Mouse (Mus musculus): Measurements from ENCODE around the gene Spic. TPM values are rescaled to one million over a fixed set of nuclear protein-coding genes. Genes with fewer than 3 reads are reported as not detected.

The Spic gene
- polyA plus RNA-seq, 1 experiment from 2014 or later: 1.9 TPM

DNA sequence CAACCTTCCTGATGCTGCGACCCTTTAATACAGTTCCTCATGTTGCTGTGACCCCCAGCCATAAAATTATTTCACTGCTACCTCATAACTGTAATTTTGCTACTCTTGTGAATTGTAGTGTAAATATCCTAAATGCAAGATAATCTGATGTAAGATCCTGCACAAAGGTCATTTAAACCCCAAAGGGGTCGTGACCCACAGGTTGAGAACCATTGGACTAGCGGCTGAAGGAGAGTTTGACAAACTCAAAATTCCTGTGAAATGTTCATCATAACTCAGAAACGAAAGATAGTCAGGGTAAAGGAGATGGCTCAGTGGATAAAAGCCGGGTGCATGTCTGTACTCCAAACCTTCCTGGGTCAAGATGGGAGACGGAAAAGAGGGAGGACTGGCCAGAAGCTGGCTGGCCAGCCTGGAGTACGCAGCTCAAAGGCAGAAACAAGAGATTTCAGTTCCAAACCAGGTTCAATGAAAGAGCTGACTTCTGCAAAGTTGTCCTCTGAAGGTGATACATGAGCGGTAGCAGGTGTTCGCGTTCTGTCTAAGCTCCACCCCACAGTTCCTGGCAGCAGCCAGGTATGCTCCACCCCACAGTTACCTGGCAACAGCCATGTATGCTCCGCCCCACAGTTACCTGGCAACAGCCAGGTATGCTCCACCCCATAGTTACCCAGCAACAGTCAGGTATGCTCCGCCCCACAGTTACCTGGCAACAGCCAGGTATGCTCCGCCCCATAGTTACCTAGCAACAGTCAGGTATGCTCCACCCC is 32.4 kb upstream of the Spic start:
- H3K36me3 ChIP-seq (ENCODE audit: control insufficient read depth, insufficient read depth, low read length): no peaks in the 10 kb centered on the region
- H3K27ac ChIP-seq (ENCODE audit: low read length): no peak overlapping the region
- H3K9me3 ChIP-seq (replicated peaks; ENCODE audit: control insufficient read depth, low read length): no peaks in the 10 kb centered on the region
- 48% methylated on average over 13 of the region's 13 CpGs for WGBS
- no peak for ATAC-seq (ENCODE audit: insufficient read depth, low FRiP score)
- H3K9ac ChIP-seq (ENCODE audit: low read length): no peak overlapping the region
- H3K4me1 ChIP-seq (ENCODE audit: control insufficient read depth, insufficient read depth, low read length): no peaks in the 10 kb centered on the region
- no peak overlapping the region for H3K4me3 ChIP-seq (replicated peaks; ENCODE audit: low read length)
- no peaks in the 10 kb centered on the region for H3K27me3 ChIP-seq (ENCODE audit: control insufficient read depth, insufficient read depth, low read length)
- H3K4me2 ChIP-seq (ENCODE audit: low read depth, low read length): no peak overlapping the region

- H3K9ac ChIP-seq (ENCODE audit: low read length): no peak overlapping the region
- no peaks in the 10 kb centered on the region for H3K4me1 ChIP-seq (ENCODE audit: control insufficient read depth, insufficient read depth, low read length)
- H3K4me3 ChIP-seq (replicated peaks; ENCODE audit: low read length): no peak overlapping the region
- H3K36me3 ChIP-seq (ENCODE audit: control insufficient read depth, insufficient read depth, low read length): no peaks in the 10 kb centered on the region
- H3K4me2 ChIP-seq (ENCODE audit: low read depth, low read length): no peak overlapping the region
- ATAC-seq (ENCODE audit: insufficient read depth, low FRiP score): no peak
- WGBS: 82% methylated on average over 6 of the region's 6 CpGs
- no peaks in the 10 kb centered on the region for H3K9me3 ChIP-seq (replicated peaks; ENCODE audit: control insufficient read depth, low read length)
- no peaks in the 10 kb centered on the region for H3K27me3 ChIP-seq (ENCODE audit: control insufficient read depth, insufficient read depth, low read length)
- H3K27ac ChIP-seq (ENCODE audit: low read length): no peak overlapping the region
Measured at GRCm38 (mm10) chr10:88715621-88716020, 30.8 kb upstream of the Spic start.

DNA sequence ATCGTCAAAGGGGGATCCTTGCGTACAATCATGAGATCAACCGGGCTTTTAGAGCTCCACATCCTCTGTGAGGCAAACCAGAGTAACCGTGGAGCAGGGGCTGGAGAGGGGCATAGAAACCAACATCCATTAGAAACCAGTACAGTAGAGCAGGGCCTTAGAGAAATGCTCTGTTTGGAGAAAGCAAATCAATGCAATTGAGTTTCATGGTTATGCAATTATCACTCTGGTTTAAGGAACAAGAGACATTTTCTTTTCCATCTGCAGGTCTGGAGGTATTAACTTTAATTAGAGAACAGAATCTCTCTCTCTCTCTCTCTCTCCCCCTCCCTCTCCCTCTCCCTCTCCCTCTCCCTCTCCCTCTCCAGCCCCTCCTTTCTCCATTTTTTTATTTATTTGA is 29.9 kb upstream of the Spic start:
- Histone ChIP-seq H3K4me1 (ENCODE audit: control insufficient read depth, insufficient read depth, low read length) (no peaks in the 10 kb centered on the region), H3K27me3 (ENCODE audit: control insufficient read depth, insufficient read depth, low read length) (no peaks in the 10 kb centered on the region), H3K9me3 (replicated peaks; ENCODE audit: control insufficient read depth, low read length) (no peaks in the 10 kb centered on the region), H3K36me3 (ENCODE audit: control insufficient read depth, insufficient read depth, low read length) (no peaks in the 10 kb centered on the region), H3K27ac (ENCODE audit: low read length) (no peak overlapping the region), H3K4me3 (replicated peaks; ENCODE audit: low read length) (no peak overlapping the region), H3K4me2 (ENCODE audit: low read depth, low read length) (no peak overlapping the region), H3K9ac (ENCODE audit: low read length) (no peak overlapping the region)
- ATAC-seq (ENCODE audit: insufficient read depth, low FRiP score): no peak
- WGBS: 77% methylated on average over 4 of the region's 4 CpGs

GRCm38 (mm10) chr10:88712359-88712758 is 27.5 kb upstream of the Spic start:
- Histone ChIP-seq H3K36me3 (ENCODE audit: control insufficient read depth, insufficient read depth, low read length) (no peaks in the 10 kb centered on the region), H3K27me3 (ENCODE audit: control insufficient read depth, insufficient read depth, low read length) (no peaks in the 10 kb centered on the region), H3K4me3 (replicated peaks; ENCODE audit: low read length) (no peak overlapping the region), H3K27ac (ENCODE audit: low read length) (no peak overlapping the region), H3K9me3 (replicated peaks; ENCODE audit: control insufficient read depth, low read length) (no peaks in the 10 kb centered on the region), H3K4me2 (ENCODE audit: low read depth, low read length) (no peak overlapping the region), H3K4me1 (ENCODE audit: control insufficient read depth, insufficient read depth, low read length) (no peaks in the 10 kb centered on the region), H3K9ac (ENCODE audit: low read length) (no peak overlapping the region)
- 79% methylated on average over 6 of the region's 6 CpGs for WGBS
- ATAC-seq (ENCODE audit: insufficient read depth, low FRiP score): no peak

DNA sequence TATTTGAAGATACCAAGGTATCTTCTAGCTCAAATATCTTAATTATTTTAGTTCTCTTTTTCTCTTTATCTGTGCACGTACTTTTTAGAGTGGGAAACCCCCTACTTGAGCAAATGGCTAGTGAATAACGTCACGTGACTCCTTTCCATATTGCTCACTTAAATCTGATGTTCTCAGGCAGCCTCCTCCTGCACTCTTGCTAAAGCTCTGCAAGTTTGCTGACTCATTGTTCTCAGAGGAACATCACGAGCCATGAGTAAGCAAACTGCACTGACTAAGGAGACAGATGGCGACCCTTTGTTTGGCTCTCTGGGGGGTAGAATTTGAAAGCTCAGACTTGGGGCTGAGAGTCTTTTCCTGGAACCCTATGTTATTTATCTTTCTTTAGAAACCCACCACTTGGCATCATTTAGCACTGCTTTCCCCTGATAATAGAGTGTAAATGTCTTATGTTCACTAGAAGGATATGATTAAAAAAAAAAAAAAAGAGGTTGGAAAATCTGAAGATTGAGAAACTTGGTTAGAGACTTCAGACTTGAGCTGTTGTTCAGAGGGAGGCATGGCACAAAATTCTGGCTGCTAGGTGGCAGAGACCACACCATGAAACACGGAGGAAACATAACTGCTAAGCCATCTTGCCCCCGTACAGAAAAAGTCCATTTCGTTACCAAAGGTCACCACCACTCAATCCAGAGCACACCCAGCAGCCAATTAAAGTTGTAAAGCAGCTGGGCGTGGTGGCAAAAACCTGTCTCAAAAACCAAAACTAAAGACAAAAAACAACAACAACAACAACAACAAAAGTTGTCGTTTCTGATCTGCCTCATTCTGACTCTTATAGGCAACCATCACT is 24.1 kb upstream of the Spic start:
- Histone ChIP-seq H3K27me3 (ENCODE audit: control insufficient read depth, insufficient read depth, low read length) (no peaks in the 10 kb centered on the region), H3K4me3 (replicated peaks; ENCODE audit: low read length) (no peak overlapping the region), H3K27ac (ENCODE audit: low read length) (no peak overlapping the region), H3K36me3 (ENCODE audit: control insufficient read depth, insufficient read depth, low read length) (no peaks in the 10 kb centered on the region), H3K4me2 (ENCODE audit: low read depth, low read length) (no peak overlapping the region), H3K9me3 (replicated peaks; ENCODE audit: control insufficient read depth, low read length) (no peaks in the 10 kb centered on the region), H3K4me1 (ENCODE audit: control insufficient read depth, insufficient read depth, low read length) (no peaks in the 10 kb centered on the region), H3K9ac (ENCODE audit: low read length) (no peak overlapping the region)
- no peak for ATAC-seq (ENCODE audit: insufficient read depth, low FRiP score)
- WGBS: 59% methylated on average over 10 of the region's 10 CpGs

- Histone ChIP-seq H3K36me3 (ENCODE audit: control insufficient read depth, insufficient read depth, low read length) (no peaks in the 10 kb centered on the region), H3K4me2 (ENCODE audit: low read depth, low read length) (no peak overlapping the region), H3K9ac (ENCODE audit: low read length) (no peak overlapping the region), H3K27ac (ENCODE audit: low read length) (no peak overlapping the region), H3K4me3 (replicated peaks; ENCODE audit: low read length) (no peak overlapping the region), H3K4me1 (ENCODE audit: control insufficient read depth, insufficient read depth, low read length) (no peaks in the 10 kb centered on the region), H3K9me3 (replicated peaks; ENCODE audit: control insufficient read depth, low read length) (no peaks in the 10 kb centered on the region), H3K27me3 (ENCODE audit: control insufficient read depth, insufficient read depth, low read length) (no peaks in the 10 kb centered on the region)
- ATAC-seq (ENCODE audit: insufficient read depth, low FRiP score): no peak
- 72% methylated on average over 6 of the region's 6 CpGs for WGBS
Measured at GRCm38 (mm10) chr10:88700938-88701337, 16.1 kb upstream of the Spic start.

GRCm38 (mm10) chr10:88682904-88683563 is 1.8 kb downstream of the Spic start:
- H3K4me1 ChIP-seq (ENCODE audit: control insufficient read depth, insufficient read depth, low read length): no peaks in the 10 kb centered on the region
- WGBS: 66% methylated on average over 4 of the region's 4 CpGs
- no peak overlapping the region for H3K4me2 ChIP-seq (ENCODE audit: low read depth, low read length)
- no peak overlapping the region for H3K9ac ChIP-seq (ENCODE audit: low read length)
- no peaks in the 10 kb centered on the region for H3K27me3 ChIP-seq (ENCODE audit: control insufficient read depth, insufficient read depth, low read length)
- no peak overlapping the region for H3K4me3 ChIP-seq (replicated peaks; ENCODE audit: low read length)
- ATAC-seq (ENCODE audit: insufficient read depth, low FRiP score): no peak
- H3K36me3 ChIP-seq (ENCODE audit: control insufficient read depth, insufficient read depth, low read length): no peaks in the 10 kb centered on the region
- no peak overlapping the region for H3K27ac ChIP-seq (ENCODE audit: low read length)
- no peaks in the 10 kb centered on the region for H3K9me3 ChIP-seq (replicated peaks; ENCODE audit: control insufficient read depth, low read length)

GRCm38 (mm10) chr10:88672825-88673224 is 12.0 kb downstream of the Spic start:
- 92% methylated on average over 7 of the region's 7 CpGs for WGBS
- no peaks in the 10 kb centered on the region for H3K36me3 ChIP-seq (ENCODE audit: control insufficient read depth, insufficient read depth, low read length)
- ATAC-seq (ENCODE audit: insufficient read depth, low FRiP score): no peak

DNA sequence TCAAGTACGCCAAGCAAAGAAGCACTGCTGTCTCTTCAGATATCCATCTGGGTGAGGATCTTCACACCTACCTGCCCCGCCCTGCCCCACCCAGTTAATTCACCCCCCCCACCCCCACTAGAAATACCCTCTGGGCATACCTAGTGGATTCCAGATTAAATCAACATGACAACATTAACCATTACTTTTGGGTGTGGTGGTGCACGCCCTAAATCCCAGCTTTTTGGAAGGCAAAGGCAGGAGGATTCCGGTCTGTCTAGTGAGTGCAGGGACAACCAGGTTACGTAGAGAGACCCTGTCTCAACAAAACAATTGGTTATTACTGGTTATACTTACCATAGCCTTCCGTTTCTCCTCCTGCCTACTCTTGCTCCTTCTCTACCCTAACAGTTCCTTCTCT is 12.7 kb downstream of the Spic start:
- Histone ChIP-seq H3K27me3 (ENCODE audit: control insufficient read depth, insufficient read depth, low read length) (no peaks in the 10 kb centered on the region), H3K4me1 (ENCODE audit: control insufficient read depth, insufficient read depth, low read length) (no peaks in the 10 kb centered on the region), H3K36me3 (ENCODE audit: control insufficient read depth, insufficient read depth, low read length) (no peaks in the 10 kb centered on the region), H3K4me3 (replicated peaks; ENCODE audit: low read length) (no peak overlapping the region), H3K27ac (ENCODE audit: low read length) (no peak overlapping the region), H3K9me3 (replicated peaks; ENCODE audit: control insufficient read depth, low read length) (no peaks in the 10 kb centered on the region), H3K9ac (ENCODE audit: low read length) (no peak overlapping the region), H3K4me2 (ENCODE audit: low read depth, low read length) (no peak overlapping the region)
- ATAC-seq (ENCODE audit: insufficient read depth, low FRiP score): no peak
- 83% methylated on average over 6 of the region's 6 CpGs for WGBS

More at GRCm38 (mm10) chr10:88672825-88673224, 12.0 kb downstream of the Spic start:
- Histone ChIP-seq H3K27ac (ENCODE audit: low read length) (no peak overlapping the region), H3K4me1 (ENCODE audit: control insufficient read depth, insufficient read depth, low read length) (no peaks in the 10 kb centered on the region), H3K9me3 (replicated peaks; ENCODE audit: control insufficient read depth, low read length) (no peaks in the 10 kb centered on the region), H3K4me3 (replicated peaks; ENCODE audit: low read length) (no peak overlapping the region), H3K27me3 (ENCODE audit: control insufficient read depth, insufficient read depth, low read length) (no peaks in the 10 kb centered on the region), H3K9ac (ENCODE audit: low read length) (no peak overlapping the region), H3K4me2 (ENCODE audit: low read depth, low read length) (no peak overlapping the region)

All from stomach, embryonic 16.5 days (tissue).